Mouse (Mus musculus): Measurements from ENCODE around the gene Ikbip. TPM values are rescaled to one million over a fixed set of nuclear protein-coding genes. Genes with fewer than 3 reads are reported as not detected.

The Ikbip gene
- polyA plus RNA-seq, 1 experiment from 2014 or later = 12.1 TPM

DNA sequence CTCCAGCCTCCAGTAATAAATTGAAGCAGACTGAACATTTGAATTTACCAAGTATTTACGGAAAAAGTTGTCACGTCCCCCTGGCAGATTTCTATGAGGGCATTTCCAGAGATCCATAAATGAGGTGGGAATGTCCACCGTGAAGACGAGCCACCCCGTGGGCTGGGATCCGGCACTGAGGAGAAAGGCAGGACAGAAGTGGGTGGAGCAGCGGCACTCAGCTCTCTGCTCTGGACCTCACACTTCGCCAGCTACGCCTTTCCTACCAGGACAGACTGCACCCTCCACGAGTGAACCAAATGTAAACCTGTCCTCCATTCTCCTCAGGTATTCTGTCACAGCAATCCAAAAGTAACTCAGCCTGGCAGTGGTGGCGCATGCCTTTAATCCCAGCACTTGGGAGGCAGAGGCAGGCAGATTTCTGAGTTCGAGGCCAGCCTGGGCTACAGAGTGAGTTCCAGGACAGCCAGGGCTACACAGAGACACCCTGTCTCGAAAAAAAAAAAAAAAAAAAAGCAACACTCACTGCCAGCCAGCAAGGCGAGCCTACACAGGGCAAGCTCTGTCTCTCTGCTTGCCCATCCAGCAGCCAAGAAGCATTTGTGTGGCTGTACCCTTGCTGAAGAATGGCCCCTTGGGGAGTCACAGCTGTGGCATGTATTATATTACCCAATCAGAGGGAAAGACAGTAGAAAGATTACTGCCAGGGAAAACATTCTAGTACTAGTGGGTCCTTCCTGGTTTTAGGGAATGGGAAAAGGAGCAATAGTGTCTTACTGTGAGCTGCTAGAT, 20.3 kb downstream of the Ikbip start:
- no peaks in the 10 kb centered on the region for H3K9me3 ChIP-seq (ENCODE audit: control insufficient read depth, low read length)
- WGBS = 89% methylated on average over 14 of the region's 14 CpGs
- H3K27ac ChIP-seq (ENCODE audit: low read length) = no peak overlapping the region
- H3K4me2 ChIP-seq (ENCODE audit: low read length) = no peak overlapping the region
- no peak for ATAC-seq
- no peaks in the 10 kb centered on the region for H3K27me3 ChIP-seq (replicated peaks; ENCODE audit: control insufficient read depth, insufficient read depth, low read length)
- no peaks in the 10 kb centered on the region for H3K4me1 ChIP-seq (replicated peaks; ENCODE audit: control insufficient read depth, insufficient read depth, low read length)
- no peak overlapping the region for H3K9ac ChIP-seq (replicated peaks; ENCODE audit: low read depth, low read length)
- H3K4me3 ChIP-seq (replicated peaks; ENCODE audit: low read length) = no peak overlapping the region
- no peaks in the 10 kb centered on the region for H3K36me3 ChIP-seq (ENCODE audit: control insufficient read depth, insufficient read depth)

DNA sequence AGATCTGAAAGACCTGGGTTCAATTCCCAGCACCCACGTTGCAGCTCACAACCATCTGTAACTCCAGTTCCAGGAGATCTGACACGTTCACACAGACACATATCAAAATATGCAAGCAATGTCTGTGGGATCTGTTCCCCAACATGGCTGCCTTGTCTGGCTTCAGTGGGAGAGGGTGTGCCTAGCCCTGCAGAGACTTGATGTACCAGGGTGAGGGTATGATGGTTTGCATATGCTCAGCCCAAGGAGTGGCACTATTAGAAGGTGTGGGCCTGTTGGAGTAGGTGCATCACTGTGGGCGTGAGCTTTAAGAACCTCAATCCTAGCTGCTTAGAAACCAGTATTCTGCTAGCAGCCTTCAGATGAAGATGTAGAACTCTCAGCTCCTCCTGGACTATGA, 23.2 kb downstream of the Ikbip start:
- no peaks in the 10 kb centered on the region for H3K36me3 ChIP-seq (ENCODE audit: control insufficient read depth, insufficient read depth)
- H3K4me1 ChIP-seq (replicated peaks; ENCODE audit: control insufficient read depth, insufficient read depth, low read length) = no peaks in the 10 kb centered on the region
- no peak for ATAC-seq
- whole genome bisulfite sequencing = 86% methylated on average over 3 of the region's 3 CpGs
- H3K4me3 ChIP-seq (replicated peaks; ENCODE audit: low read length) = no peak overlapping the region
- no peak overlapping the region for H3K4me2 ChIP-seq (ENCODE audit: low read length)
- no peak overlapping the region for H3K9ac ChIP-seq (replicated peaks; ENCODE audit: low read depth, low read length)
- no peaks in the 10 kb centered on the region for H3K9me3 ChIP-seq (ENCODE audit: control insufficient read depth, low read length)
- no peaks in the 10 kb centered on the region for H3K27me3 ChIP-seq (replicated peaks; ENCODE audit: control insufficient read depth, insufficient read depth, low read length)
- H3K27ac ChIP-seq (ENCODE audit: low read length) = no peak overlapping the region

DNA sequence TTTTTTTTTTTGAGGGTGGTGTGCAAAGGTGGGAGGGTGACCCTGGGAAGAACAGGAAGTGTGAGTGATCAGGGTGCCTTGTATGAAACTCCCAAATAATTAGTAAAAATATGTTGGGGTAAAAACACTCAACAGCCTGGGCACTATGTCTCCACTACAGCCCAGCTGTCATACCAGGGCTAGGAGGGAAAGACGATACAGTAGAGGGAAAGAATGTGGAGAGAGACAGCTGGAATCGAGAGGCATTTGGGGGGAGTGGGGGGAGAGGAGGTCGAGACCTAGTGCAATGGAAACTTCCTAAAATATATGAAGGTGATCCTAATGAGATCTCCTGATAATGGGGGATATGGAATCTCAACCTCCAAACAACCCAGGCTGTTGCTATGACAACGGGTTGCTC, 27.1 kb downstream of the Ikbip start:
- H3K9ac ChIP-seq (replicated peaks; ENCODE audit: low read depth, low read length) = no peak overlapping the region
- H3K27me3 ChIP-seq (replicated peaks; ENCODE audit: control insufficient read depth, insufficient read depth, low read length) = no peaks in the 10 kb centered on the region
- H3K36me3 ChIP-seq (ENCODE audit: control insufficient read depth, insufficient read depth) = peaks cover 18% of the 10 kb centered on the region
- WGBS = 78% methylated on average over 4 of the region's 4 CpGs
- H3K9me3 ChIP-seq (ENCODE audit: control insufficient read depth, low read length) = peaks cover 5% of the 10 kb centered on the region
- no peak overlapping the region for H3K27ac ChIP-seq (ENCODE audit: low read length)
- H3K4me2 ChIP-seq (ENCODE audit: low read length) = no peak overlapping the region
- H3K4me1 ChIP-seq (replicated peaks; ENCODE audit: control insufficient read depth, insufficient read depth, low read length) = no peaks in the 10 kb centered on the region
- no peak overlapping the region for H3K4me3 ChIP-seq (replicated peaks; ENCODE audit: low read length)
- no peak for ATAC-seq

DNA sequence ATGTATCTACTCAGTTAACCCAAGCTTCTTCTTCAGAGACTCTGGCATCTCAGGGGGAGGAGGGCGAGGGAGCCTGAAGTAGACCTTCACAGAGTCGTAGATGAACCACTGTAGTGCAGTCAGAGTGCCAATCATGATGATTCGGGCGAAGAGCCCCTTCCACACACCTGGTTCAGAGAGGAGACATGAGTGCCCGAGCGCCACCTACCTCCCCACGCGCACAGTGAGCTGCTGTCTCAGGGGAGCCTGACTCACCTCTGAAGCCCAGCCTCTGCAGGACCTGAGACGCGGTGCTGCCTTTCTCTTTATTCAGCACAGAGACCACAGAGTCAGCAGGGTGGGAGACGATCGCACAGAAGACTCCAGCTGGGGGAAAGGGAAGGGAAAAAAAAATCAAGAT, 34.2 kb downstream of the Ikbip start:
- Histone ChIP-seq H3K9me3 (ENCODE audit: control insufficient read depth, low read length) (peaks cover 5% of the 10 kb centered on the region), H3K9ac (replicated peaks; ENCODE audit: low read depth, low read length) (no peak overlapping the region), H3K4me3 (replicated peaks; ENCODE audit: low read length) (no peak overlapping the region), H3K27ac (ENCODE audit: low read length) (no peak overlapping the region), H3K36me3 (ENCODE audit: control insufficient read depth, insufficient read depth) (peaks cover 64% of the 10 kb centered on the region), H3K4me1 (replicated peaks; ENCODE audit: control insufficient read depth, insufficient read depth, low read length) (peaks cover 3% of the 10 kb centered on the region), H3K4me2 (ENCODE audit: low read length) (no peak overlapping the region), H3K27me3 (replicated peaks; ENCODE audit: control insufficient read depth, insufficient read depth, low read length) (no peaks in the 10 kb centered on the region)
- 95% methylated on average over 12 of the region's 12 CpGs for WGBS
- ATAC-seq = no peak

DNA sequence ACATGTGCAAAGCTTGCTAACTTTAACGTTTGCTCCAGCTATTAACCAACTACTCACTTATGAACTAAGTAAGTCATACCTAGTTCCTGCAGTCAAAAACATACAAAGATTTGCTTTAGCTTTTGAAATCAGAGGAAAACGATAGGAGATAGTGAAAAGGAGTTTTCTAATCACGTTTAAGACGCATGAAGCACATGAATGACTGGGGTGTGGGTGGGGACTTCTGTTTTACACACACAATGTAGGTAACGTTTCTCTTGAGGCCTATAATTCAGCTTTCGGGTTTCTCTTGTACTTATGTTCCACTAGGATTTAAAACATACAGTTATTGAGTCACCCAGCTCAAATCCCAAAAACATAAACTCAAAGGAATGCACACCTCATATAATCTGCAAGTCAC, 39.9 kb downstream of the Ikbip start:
- WGBS = 35% methylated on average over 6 of the region's 6 CpGs
- no peaks in the 10 kb centered on the region for H3K9me3 ChIP-seq (ENCODE audit: control insufficient read depth, low read length)
- H3K27ac ChIP-seq (ENCODE audit: low read length) = no peak overlapping the region
- H3K4me3 ChIP-seq (replicated peaks; ENCODE audit: low read length) = peak overlapping the region; percentile 65
- H3K9ac ChIP-seq (replicated peaks; ENCODE audit: low read depth, low read length) = peak overlapping the region; percentile 80
- H3K36me3 ChIP-seq (ENCODE audit: control insufficient read depth, insufficient read depth) = peaks cover 24% of the 10 kb centered on the region
- peak overlapping the region; percentile 85 for H3K4me2 ChIP-seq (ENCODE audit: low read length)
- peaks cover 14% of the 10 kb centered on the region for H3K4me1 ChIP-seq (replicated peaks; ENCODE audit: control insufficient read depth, insufficient read depth, low read length)
- ATAC-seq = no peak
- H3K27me3 ChIP-seq (replicated peaks; ENCODE audit: control insufficient read depth, insufficient read depth, low read length) = no peaks in the 10 kb centered on the region

DNA sequence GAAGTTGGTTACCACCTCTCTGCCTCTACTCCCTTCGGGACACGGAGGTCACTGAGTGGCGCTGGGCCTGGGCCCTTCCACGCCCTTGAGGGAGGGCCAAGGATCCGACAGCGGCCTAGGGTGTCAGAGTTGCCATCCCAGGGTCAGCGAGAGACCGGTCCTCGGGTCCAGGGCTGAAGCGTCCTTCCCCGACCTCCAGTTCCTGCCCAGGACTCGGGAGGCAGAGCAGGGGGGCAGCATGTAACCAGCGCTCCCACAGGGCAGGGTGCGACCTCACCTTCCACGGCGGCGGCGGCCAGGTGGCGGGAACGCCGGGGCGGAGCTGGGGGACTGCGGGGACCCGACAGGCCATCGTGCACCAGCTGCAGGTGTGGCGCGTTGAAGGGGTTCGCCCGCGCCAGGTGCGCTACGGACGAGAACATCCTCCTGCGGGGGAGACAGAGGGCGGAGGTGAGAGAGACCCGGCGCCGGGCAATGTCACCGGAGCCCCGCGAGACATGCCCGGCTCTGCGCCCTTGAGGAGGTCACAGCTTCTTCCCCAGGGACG, 40.6 kb downstream of the Ikbip start:
- H3K4me2 ChIP-seq (ENCODE audit: low read length) = peak overlapping the region; percentile 85
- peaks cover 14% of the 10 kb centered on the region for H3K4me1 ChIP-seq (replicated peaks; ENCODE audit: control insufficient read depth, insufficient read depth, low read length)
- H3K9ac ChIP-seq (replicated peaks; ENCODE audit: low read depth, low read length) = peak overlapping the region; percentile 80
- peak overlapping the region; percentile 65 for H3K4me3 ChIP-seq (replicated peaks; ENCODE audit: low read length)
- 0% methylated on average over 44 of the region's 44 CpGs for WGBS
- H3K27me3 ChIP-seq (replicated peaks; ENCODE audit: control insufficient read depth, insufficient read depth, low read length) = no peaks in the 10 kb centered on the region
- ATAC-seq = peak; percentile 48
- peak overlapping the region; percentile 86 for H3K27ac ChIP-seq (ENCODE audit: low read length)
- H3K36me3 ChIP-seq (ENCODE audit: control insufficient read depth, insufficient read depth) = peaks cover 18% of the 10 kb centered on the region
- no peaks in the 10 kb centered on the region for H3K9me3 ChIP-seq (ENCODE audit: control insufficient read depth, low read length)

DNA sequence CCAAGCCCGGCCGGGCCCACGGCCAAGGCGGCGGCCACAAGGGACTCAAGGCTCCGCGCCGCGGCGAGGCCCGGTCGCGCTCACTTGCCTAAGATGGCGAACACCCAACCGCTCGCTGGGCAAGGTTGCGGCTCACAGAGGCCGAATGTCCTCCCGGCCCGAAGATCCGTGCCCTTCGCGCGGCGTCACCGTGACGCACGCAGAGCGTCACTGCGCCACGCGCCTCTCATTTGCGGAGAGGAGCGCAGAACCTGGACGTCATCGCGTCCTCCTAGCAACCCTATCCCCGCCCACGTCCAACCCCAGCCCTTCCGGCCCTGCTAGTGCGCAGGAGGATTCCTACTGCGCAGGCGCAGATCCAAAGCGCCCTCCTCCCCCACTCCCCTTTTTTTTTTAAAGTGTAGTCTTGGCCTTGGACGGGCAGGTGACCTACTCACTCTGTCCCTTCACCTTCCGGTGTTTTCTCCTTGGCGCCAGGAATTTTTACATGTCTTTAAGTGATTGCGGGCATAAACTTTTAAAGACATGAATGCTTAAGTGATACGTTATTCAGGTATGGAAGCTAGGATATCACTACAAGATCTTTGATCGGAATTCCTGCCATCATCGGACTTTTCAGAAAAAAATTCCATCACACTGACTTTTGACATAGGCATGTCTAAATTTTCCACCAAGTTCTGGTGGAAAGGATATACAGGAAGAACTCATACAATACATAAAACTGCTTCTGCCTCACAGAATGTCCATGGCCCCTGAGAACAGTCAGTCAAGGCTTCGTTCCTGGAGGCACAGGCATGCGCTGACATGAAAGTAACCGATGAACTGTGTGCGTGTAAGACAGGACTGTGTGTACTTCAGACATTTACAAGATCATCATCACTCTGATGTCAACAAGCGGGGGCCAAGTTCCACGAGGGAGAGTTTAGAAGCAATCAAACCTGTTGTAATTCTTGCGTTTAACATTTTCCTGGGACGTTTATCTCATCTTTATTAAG, 41.4 kb downstream of the Ikbip start, which contains the start of gene Slc25a3:
Slc25a3 (minus strand) TSS at position 232 of the 995 bp plus-strand sequence.
- peak within 1 kb of the TSS; percentile 85 for H3K4me2 ChIP-seq (ENCODE audit: low read length)
- peaks cover 14% of the 10 kb centered on the region for H3K4me1 ChIP-seq (replicated peaks; ENCODE audit: control insufficient read depth, insufficient read depth, low read length)
- 14% methylated on average over 59 of the region's 59 CpGs for WGBS
- H3K4me3 ChIP-seq (replicated peaks; ENCODE audit: low read length) = peak within 1 kb of the TSS; percentile 65
- H3K27ac ChIP-seq (ENCODE audit: low read length) = peak within 1 kb of the TSS; percentile 86
- H3K36me3 ChIP-seq (ENCODE audit: control insufficient read depth, insufficient read depth) = peaks cover 12% of the 10 kb centered on the region
- H3K9me3 ChIP-seq (ENCODE audit: control insufficient read depth, low read length) = no peaks in the 10 kb centered on the region
- no peaks in the 10 kb centered on the region for H3K27me3 ChIP-seq (replicated peaks; ENCODE audit: control insufficient read depth, insufficient read depth, low read length)
- peak; percentile 100 for ATAC-seq
- H3K9ac ChIP-seq (replicated peaks; ENCODE audit: low read depth, low read length) = peak within 1 kb of the TSS; percentile 80

DNA sequence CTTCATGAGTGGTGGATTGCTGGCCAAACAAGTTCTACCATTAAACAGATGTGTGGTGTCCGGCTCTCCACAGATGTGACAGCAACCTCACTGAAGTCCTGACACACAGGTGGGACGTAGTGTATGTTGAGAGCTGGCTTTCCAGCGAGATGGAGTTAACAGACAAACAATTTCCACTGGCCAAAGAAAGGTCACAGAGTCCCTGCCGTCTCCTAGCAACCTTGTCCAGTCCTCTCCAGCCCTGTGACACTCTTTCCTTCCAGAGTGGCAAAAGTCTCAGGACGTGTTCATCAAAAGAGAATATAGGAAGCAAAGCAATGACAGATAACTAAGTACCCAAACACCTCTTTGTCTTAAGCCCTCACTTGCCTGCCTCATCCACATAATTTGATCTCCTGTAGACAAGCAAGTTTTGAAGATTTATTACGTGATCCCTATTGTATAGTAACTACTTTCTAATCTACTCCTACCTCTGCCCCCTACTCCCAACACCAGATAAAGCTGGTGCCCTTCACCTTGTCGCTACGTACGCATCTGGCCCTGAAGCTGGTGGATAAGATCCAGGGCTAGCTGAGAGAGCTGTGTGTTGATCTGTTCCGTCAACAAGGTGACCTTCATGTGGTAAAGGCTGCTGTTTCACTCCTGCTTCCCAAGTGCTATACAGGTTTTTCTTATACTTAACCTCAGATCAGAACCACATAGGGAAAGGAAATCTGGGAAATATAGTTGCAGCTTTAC, 44.0 kb downstream of the Ikbip start:
- WGBS = 84% methylated on average over 10 of the region's 10 CpGs
- no peak overlapping the region for H3K9ac ChIP-seq (replicated peaks; ENCODE audit: low read depth, low read length)
- no peak overlapping the region for H3K4me2 ChIP-seq (ENCODE audit: low read length)
- H3K27ac ChIP-seq (ENCODE audit: low read length) = no peak overlapping the region
- H3K9me3 ChIP-seq (ENCODE audit: control insufficient read depth, low read length) = no peaks in the 10 kb centered on the region
- no peak overlapping the region for H3K4me3 ChIP-seq (replicated peaks; ENCODE audit: low read length)
- H3K27me3 ChIP-seq (replicated peaks; ENCODE audit: control insufficient read depth, insufficient read depth, low read length) = no peaks in the 10 kb centered on the region
- H3K36me3 ChIP-seq (ENCODE audit: control insufficient read depth, insufficient read depth) = no peaks in the 10 kb centered on the region
- peaks cover 13% of the 10 kb centered on the region for H3K4me1 ChIP-seq (replicated peaks; ENCODE audit: control insufficient read depth, insufficient read depth, low read length)
- no peak for ATAC-seq

All from forebrain, embryonic 16.5 days (tissue).